Mouse (Mus musculus) forebrain, postnatal 0 days (tissue): ENCODE results near the gene Foxred2. TPM values are rescaled to one million over a fixed set of nuclear protein-coding genes. Genes with fewer than 3 reads are reported as not detected.

Experiments used
- ATAC-seq: fragments of 200-750 bp; cut with Nextera tagmentation; 2 replicates; pipeline ENCODE4 v1.8.0; 2017; ENCODE audit warnings: mild to moderate bottlenecking, moderate library complexity
- DNase-seq: peaks from one replicate; pipeline ENCODE4 v3.0.0-alpha.2; 2015
- H3K27ac ChIP-seq: fragments of 300-500 bp; sonication (generic); 2 replicates; pipeline ENCODE4 v1.5.1; 2014; ENCODE audit warnings: low read depth, mild to moderate bottlenecking, antibody characterized with exemption, low read length, moderate library complexity, mixed read lengths
- H3K27me3 ChIP-seq: fragments of 300-500 bp; sonication (generic); 2 replicates; pipeline ENCODE4 v1.6.1; 2014; ENCODE audit warnings: mild to moderate bottlenecking, low read length, mixed read lengths; ENCODE audit not compliant: insufficient read depth
- H3K36me3 ChIP-seq: fragments of 300-500 bp; sonication (generic); 2 replicates; pipeline ENCODE4 v1.6.1; 2014; ENCODE audit warnings: mild to moderate bottlenecking, moderate library complexity; ENCODE audit not compliant: insufficient read depth
- H3K4me1 ChIP-seq: fragments of 300-500 bp; sonication (generic); 2 replicates; pipeline ENCODE4 v1.6.1; 2014; ENCODE audit warnings: antibody characterized with exemption; ENCODE audit not compliant: insufficient read depth
- H3K4me2 ChIP-seq: fragments of 300-500 bp; sonication (generic); 2 replicates; pipeline ENCODE4 v1.6.1; 2014; ENCODE audit warnings: low read depth, mild to moderate bottlenecking, moderate library complexity
- H3K4me3 ChIP-seq: fragments of 300-500 bp; sonication (generic); 2 replicates; pipeline ENCODE4 v1.5.1; 2014; ENCODE audit warnings: low read depth, low read length, mixed read lengths
- H3K9ac ChIP-seq: fragments of 300-500 bp; sonication (generic); 2 replicates; pipeline ENCODE4 v1.6.1; 2014; ENCODE audit warnings: mild to moderate bottlenecking
- H3K9me3 ChIP-seq: fragments of 300-500 bp; sonication (generic); 2 replicates; pipeline ENCODE4 v1.6.1; 2016; ENCODE audit warnings: low read length
- CTCF ChIP-seq: sonication (generic); IDR thresholded peaks from 2 replicates; pipeline ENCODE4 v1.5.1; 2016; ENCODE audit warnings: antibody characterized with exemption, control low read depth, low read depth
- WGBS: fragments of 180-500 bp; shearing (Covaris S2); extraction: QIAGEN DNeasy Blood & Tissue Kit; methylation state at CpG from one replicate; pipeline ENCODE4 v1.1.7; 2014; 5-methylcytosine and 5-hydroxymethylcytosine counted together
- polyA plus RNA-seq: library from polyadenylated mRNA; unstranded; fragments of >200 nt; fragmentation: Nextera tagmentation; extraction: Ambion mirVana; gene quantifications from 2 replicates; pipeline ENCODE4 v1.2.1, GENCODE M21; 2015
- total RNA-seq: library from RNA; depleted of rRNA; stranded (reverse); fragments of >200 nt; gene quantifications from 2 replicates; pipeline ENCODE4 v1.2.3, GENCODE M21; 2014

Foxred2 gene
- total and polyA plus RNA-seq, 2 experiments from 2014 or later = 10.6 to 26.9 TPM

DNA sequence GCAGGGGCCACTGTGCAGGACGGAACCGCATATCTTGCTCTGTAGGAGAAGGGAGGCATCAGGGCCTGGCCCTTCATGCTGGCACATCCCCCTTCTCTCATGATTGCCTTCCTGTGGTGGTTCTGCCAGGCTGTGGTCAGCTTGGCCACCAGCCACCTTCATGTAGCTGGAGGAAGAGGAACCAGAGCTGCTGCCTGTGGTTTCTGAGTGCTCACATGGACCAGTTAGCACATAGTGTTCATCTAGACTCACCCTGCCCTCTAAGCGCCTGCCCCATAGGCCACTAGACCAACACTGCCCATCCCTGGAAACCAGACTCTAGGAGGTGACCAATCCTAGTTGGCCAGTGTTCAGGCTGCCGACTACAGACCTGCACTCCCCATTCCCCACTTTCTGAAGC is 10.8 kb downstream of the Foxred2 start:
- no peak for TF ChIP-seq CTCF
- no peak for ATAC-seq
- Histone ChIP-seq H3K27ac (no peak overlapping the region), H3K4me2 (no peak overlapping the region), H3K27me3 (no peaks in the 10 kb centered on the region), H3K36me3 (peaks cover 75% of the 10 kb centered on the region), H3K9ac (no peak overlapping the region), H3K4me1 (no peaks in the 10 kb centered on the region), H3K4me3 (no peak overlapping the region), H3K9me3 (no peaks in the 10 kb centered on the region)
- DNase-seq = no peak
- 92% methylated on average over 4 of the region's 4 CpGs for WGBS

DNA sequence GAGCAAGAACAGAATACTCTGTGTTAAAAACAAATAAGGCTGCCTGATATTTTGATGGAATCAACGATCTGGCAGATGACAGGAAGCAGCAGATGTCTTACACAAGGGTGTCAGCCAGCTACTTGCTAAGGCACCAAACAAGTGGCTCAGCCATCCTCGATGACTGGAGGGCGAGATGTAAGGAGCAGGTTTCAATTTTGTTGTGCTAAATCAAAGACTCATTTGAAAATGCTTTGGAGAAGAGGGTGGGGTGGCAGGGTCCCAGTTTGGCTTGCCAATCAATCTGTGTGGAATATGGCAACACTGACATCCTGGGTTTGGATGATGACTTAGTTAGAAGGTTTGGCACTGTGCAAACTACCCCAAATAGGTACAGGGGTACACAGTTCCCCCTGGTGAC is 15.0 kb downstream of the Foxred2 start:
- no peak overlapping the region for H3K4me2 ChIP-seq
- no peaks in the 10 kb centered on the region for H3K27me3 ChIP-seq
- ATAC-seq (peak; percentile 86), DNase-seq (peak; percentile 72)
- WGBS = 54% methylated on average over 3 of the region's 3 CpGs
- H3K9ac ChIP-seq = no peak overlapping the region
- no peaks in the 10 kb centered on the region for H3K9me3 ChIP-seq
- H3K4me3 ChIP-seq = no peak overlapping the region
- H3K36me3 ChIP-seq = peaks cover 43% of the 10 kb centered on the region
- no peak for TF ChIP-seq CTCF
- H3K27ac ChIP-seq = peak overlapping the region; percentile 29; the same call in 1 of the 2 replicates
- no peaks in the 10 kb centered on the region for H3K4me1 ChIP-seq

DNA sequence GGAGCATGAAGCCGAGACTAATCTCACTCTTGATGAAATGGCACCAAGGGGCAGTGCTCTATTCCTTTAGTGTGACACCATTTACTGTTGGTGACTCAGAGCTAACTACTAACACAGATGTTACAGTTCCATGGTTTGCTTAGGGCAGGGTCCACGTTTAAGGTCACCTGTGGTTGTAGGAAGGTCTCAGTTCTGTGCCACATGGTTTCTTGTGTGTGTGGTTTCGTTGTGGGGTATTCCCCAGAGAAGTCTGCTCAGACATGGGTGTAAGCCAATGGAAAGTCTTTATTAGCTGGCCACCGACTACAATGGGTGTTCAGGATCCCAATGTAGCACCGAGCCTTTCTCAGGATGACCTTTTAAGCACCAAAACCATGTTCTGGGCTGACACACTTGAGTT is 18.0 kb downstream of the Foxred2 start:
- Histone ChIP-seq H3K27ac (no peak overlapping the region), H3K4me2 (no peak overlapping the region), H3K27me3 (no peaks in the 10 kb centered on the region), H3K9me3 (no peaks in the 10 kb centered on the region), H3K36me3 (peaks cover 23% of the 10 kb centered on the region), H3K4me1 (peaks cover 16% of the 10 kb centered on the region), H3K9ac (no peak overlapping the region), H3K4me3 (no peak overlapping the region)
- ATAC-seq (no peak), DNase-seq (no peak)
- no peak for TF ChIP-seq CTCF
- 81% methylated on average over 5 of the region's 5 CpGs for WGBS

DNA sequence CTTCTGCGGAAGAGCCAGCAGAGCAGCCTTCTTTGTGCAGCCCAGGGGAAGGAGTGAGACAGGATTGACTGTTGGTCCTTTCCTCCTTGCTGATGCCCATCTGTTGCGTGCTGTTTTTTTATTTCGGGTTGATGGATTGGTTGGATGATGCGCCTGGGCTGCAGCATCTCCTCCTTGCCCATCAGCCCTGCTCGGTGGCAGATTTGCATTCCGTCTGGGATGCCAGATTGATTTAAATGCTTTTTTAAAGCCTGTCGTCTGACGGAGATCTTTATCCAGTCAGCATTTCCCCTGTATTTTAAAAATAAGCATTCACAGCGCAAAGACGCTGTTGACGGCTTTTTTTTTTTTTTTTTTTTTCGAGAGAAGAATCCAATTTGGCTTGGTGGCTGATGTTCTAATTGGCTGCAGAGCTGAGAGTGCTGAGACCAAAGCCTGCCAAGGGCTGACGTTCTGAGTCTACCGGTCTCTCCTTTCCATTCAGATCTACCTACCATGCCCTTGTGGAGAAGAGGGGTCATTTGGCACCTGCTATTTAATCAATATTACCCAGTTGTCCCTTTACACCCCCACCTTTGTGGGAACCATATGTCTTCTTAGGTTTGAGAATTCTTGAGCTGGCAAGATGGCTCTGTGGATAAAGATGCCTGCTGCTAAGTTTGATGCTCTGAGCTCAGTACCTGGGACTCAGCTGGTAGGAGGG is 20.7 kb downstream of the Foxred2 start:
- Histone ChIP-seq H3K9ac (no peak overlapping the region), H3K9me3 (no peaks in the 10 kb centered on the region), H3K27me3 (no peaks in the 10 kb centered on the region), H3K4me2 (peak overlapping the region; percentile 26), H3K4me3 (no peak overlapping the region), H3K36me3 (no peaks in the 10 kb centered on the region), H3K27ac (peak overlapping the region; percentile 84), H3K4me1 (peaks cover 20% of the 10 kb centered on the region)
- WGBS = 36% methylated on average over 14 of the region's 14 CpGs
- peak; percentile 88 for DNase-seq
- no peak for TF ChIP-seq CTCF
- peak; percentile 82 for ATAC-seq

DNA sequence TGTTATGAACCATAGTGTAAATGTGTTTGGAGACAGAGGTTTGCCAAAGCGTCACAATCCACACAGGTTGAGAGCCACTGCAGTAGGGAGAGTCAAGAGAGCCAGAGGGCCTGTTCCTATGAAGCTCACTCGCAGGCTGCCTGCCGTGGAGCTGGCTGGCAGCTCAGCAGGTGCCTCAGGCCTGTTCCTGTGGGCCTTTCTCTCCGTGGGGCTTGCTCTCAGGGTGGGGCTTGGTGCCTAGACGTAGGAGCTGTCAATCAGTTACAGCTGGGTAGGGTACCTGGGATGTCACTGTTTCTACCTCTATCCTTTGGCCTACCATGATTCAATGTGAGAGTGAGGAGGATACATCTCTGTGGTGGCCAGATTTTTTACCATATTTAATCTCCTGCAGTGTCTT is 21.6 kb downstream of the Foxred2 start:
- H3K36me3 ChIP-seq = no peaks in the 10 kb centered on the region
- H3K4me1 ChIP-seq = peaks cover 21% of the 10 kb centered on the region
- peak overlapping the region; percentile 84 for H3K27ac ChIP-seq
- WGBS = 54% methylated on average over 5 of the region's 5 CpGs
- DNase-seq = no peak
- no peaks in the 10 kb centered on the region for H3K9me3 ChIP-seq
- ATAC-seq = no peak
- no peak overlapping the region for H3K4me2 ChIP-seq
- no peaks in the 10 kb centered on the region for H3K27me3 ChIP-seq
- no peak overlapping the region for H3K9ac ChIP-seq
- H3K4me3 ChIP-seq = no peak overlapping the region
- no peak for TF ChIP-seq CTCF

DNA sequence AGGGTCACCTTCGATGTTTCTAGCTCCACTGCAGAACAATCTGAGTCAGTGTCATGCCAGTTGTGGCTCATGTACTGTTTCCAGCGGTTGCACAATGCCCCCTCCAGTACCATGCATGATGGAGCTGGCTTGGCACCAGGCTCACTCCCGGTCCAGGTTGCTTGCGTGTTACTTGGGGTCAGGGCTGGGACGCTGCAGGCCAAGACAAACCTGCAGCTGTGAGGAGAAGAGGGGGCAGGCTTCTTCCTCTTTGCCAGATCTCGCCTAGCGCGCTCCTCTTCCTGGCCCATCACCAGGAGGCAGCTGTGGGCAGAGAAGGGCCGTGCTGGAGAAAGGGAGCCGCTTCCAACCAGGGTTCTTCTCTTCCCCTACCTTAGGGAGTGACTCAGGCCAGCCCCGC is 22.2 kb downstream of the Foxred2 start:
- no peak overlapping the region for H3K4me3 ChIP-seq
- 67% methylated on average over 11 of the region's 11 CpGs for WGBS
- H3K9ac ChIP-seq = 0 out of 2 replicates have a peak overlapping the region, but pooled peaks have one; percentile 28
- no peak for ATAC-seq
- no peaks in the 10 kb centered on the region for H3K27me3 ChIP-seq
- DNase-seq = no peak
- peaks cover 28% of the 10 kb centered on the region for H3K4me1 ChIP-seq
- peak overlapping the region; percentile 84 for H3K27ac ChIP-seq
- H3K4me2 ChIP-seq = no peak overlapping the region
- no peaks in the 10 kb centered on the region for H3K9me3 ChIP-seq
- no peak for TF ChIP-seq CTCF
- H3K36me3 ChIP-seq = no peaks in the 10 kb centered on the region

DNA sequence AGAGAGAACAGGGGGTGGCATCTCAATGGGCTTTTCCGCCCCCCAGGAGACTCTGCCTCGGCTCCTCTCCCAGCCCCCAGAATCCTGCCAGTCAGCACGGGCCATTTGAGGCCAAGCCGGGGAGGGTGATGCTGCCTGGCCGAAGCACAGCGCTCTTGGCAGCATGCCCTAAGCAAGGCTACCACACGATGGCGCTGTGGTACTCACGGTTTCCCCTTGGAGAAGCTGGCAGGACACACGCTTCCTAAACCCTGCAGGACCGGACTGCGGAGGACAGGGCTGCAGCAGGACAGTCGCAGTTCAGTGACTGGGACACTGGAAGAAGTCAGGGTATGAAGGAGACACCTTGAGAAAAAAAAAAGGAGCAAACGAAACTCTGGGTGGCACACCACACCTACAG is 22.8 kb downstream of the Foxred2 start:
- ATAC-seq = peak; percentile 7

More for the DNA sequence above, 22.8 kb downstream of the Foxred2 start:
- peak; percentile 96 for DNase-seq
- H3K4me3 ChIP-seq = peak overlapping the region; percentile 14
- peak; percentile 99 for TF ChIP-seq CTCF
- H3K27me3 ChIP-seq = no peaks in the 10 kb centered on the region
- H3K4me2 ChIP-seq = peak overlapping the region; percentile 43
- peaks cover 28% of the 10 kb centered on the region for H3K4me1 ChIP-seq
- H3K9me3 ChIP-seq = no peaks in the 10 kb centered on the region
- H3K36me3 ChIP-seq = no peaks in the 10 kb centered on the region
- H3K9ac ChIP-seq = peak overlapping the region; percentile 36; the same call in 1 of the 2 replicates
- WGBS = 2% methylated on average over 14 of the region's 14 CpGs
- H3K27ac ChIP-seq = peak overlapping the region; percentile 84
